Mouse (Mus musculus): ENCODE data around the gene B4galt1.

GRCm38 (mm10) chr4:40819151-40819550 is 34.7 kb downstream of the B4galt1 start:
- TF ChIP-seq CTCF (IDR thresholded peaks at IDR 0.05; ENCODE audit: low read depth, low read length), result no peak
- no peak for TF ChIP-seq GATA2 (IDR thresholded peaks at IDR 0.05; ENCODE audit: borderline replicate concordance, low read depth, low read length)

Measured in G1E (cell line).